Mouse (Mus musculus): ENCODE measurements around the gene Calu. TPM values are rescaled to one million over a fixed set of nuclear protein-coding genes. Genes with fewer than 3 reads are reported as not detected.
"Not testable (repeated sequence)": the region's sequence is repeated elsewhere in the genome, so short reads cannot be mapped to it uniquely, and the experiment has no call there.

Gene Calu
- polyA plus RNA-seq, 1 experiment from 2014 or later = 170 TPM

DNA sequence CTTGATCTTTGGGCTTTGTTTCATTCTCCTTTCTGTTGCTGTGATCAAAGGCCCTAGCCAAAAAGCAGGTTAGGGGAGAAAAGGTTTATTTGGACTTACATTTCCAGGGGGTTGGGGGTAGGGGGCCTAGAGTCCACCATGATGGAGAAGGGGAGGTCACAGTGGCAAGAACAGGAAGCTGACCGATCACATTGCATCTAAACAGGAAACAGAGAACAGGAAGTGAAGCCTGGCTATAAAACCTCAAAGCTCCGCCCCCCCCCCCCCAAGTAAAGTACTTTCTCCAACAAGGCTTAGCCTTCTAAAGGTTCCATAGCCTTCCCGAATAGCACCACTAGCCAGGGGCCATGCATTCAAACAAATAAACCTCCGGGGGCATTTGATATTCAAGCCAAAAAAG, 25.1 kb upstream of the Calu start:
- WGBS = 87% methylated on average over 4 of the region's 4 CpGs
- no peak overlapping the region for H3K9ac ChIP-seq (replicated peaks)
- H3K27ac ChIP-seq (replicated peaks) = no peak overlapping the region
- H3K36me3 ChIP-seq = no peaks in the 10 kb centered on the region
- no peak for ATAC-seq (replicated peaks)
- H3K4me2 ChIP-seq (replicated peaks) = no peak overlapping the region
- no peaks in the 10 kb centered on the region for H3K27me3 ChIP-seq
- H3K4me1 ChIP-seq = no peaks in the 10 kb centered on the region
- no peak overlapping the region for H3K4me3 ChIP-seq
- H3K9me3 ChIP-seq = no peaks in the 10 kb centered on the region

- Histone ChIP-seq H3K4me2 (replicated peaks) (no peak overlapping the region), H3K4me1 (no peaks in the 10 kb centered on the region), H3K36me3 (no peaks in the 10 kb centered on the region), H3K9ac (replicated peaks) (no peak overlapping the region), H3K4me3 (no peak overlapping the region), H3K27me3 (no peaks in the 10 kb centered on the region), H3K9me3 (no peaks in the 10 kb centered on the region), H3K27ac (replicated peaks) (no peak overlapping the region)
- ATAC-seq (replicated peaks) = no peak
- WGBS = 91% methylated on average over 9 of the region's 9 CpGs
Measured at GRCm38 (mm10) chr6:29326961-29327360, 20.9 kb upstream of the Calu start.

DNA sequence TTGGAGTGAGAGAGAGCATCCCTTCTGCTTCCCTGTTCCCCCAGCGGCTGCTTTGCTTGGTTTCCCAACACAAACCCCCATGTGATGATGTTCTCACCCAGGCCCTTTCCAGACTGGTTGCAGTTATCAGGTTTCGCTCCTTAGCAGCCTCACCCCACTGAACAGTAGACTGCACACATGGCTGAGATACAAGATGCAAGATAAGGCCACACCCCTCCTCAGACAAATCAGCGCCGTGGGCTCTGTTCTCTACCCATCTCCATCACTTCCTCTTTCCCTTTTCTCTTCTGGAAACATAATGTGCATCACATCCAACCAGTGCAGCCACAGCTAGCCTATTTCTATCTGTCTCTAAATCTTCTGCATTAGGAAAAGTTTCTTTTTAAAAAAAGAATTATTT, 18.4 kb upstream of the Calu start:
- no peak overlapping the region for H3K4me3 ChIP-seq
- H3K4me1 ChIP-seq = no peaks in the 10 kb centered on the region
- H3K36me3 ChIP-seq = no peaks in the 10 kb centered on the region
- no peak overlapping the region for H3K4me2 ChIP-seq (replicated peaks)
- WGBS = 82% methylated on average over 4 of the region's 4 CpGs
- ATAC-seq (replicated peaks) = no peak
- H3K27ac ChIP-seq (replicated peaks) = no peak overlapping the region
- H3K27me3 ChIP-seq = no peaks in the 10 kb centered on the region
- H3K9me3 ChIP-seq = no peaks in the 10 kb centered on the region
- H3K9ac ChIP-seq (replicated peaks) = no peak overlapping the region

- not testable (repeated sequence) for H3K27ac ChIP-seq (replicated peaks)
Measured at GRCm38 (mm10) chr6:29346512-29346911, 1.4 kb upstream of the Calu start.

GRCm38 (mm10) chr6:29347189-29347588, 680 bp upstream of the Calu start:
- ATAC-seq (replicated peaks) = no peak
- Histone ChIP-seq H3K4me3 (peak overlapping the region; percentile 62), H3K4me1 (peaks cover 28% of the 10 kb centered on the region), H3K9me3 (no peaks in the 10 kb centered on the region), H3K27me3 (no peaks in the 10 kb centered on the region), H3K9ac (replicated peaks) (peak overlapping the region; percentile 68), H3K4me2 (replicated peaks) (peak overlapping the region; percentile 75), H3K36me3 (no peaks in the 10 kb centered on the region), H3K27ac (replicated peaks) (peak overlapping the region; percentile 83)
- WGBS = 36% methylated on average over 7 of the region's 7 CpGs

More at GRCm38 (mm10) chr6:29346512-29346911, 1.4 kb upstream of the Calu start:
- H3K36me3 ChIP-seq; H3K9me3 ChIP-seq; H3K9ac ChIP-seq (replicated peaks); H3K27me3 ChIP-seq; ATAC-seq (replicated peaks); H3K4me3 ChIP-seq; H3K4me2 ChIP-seq (replicated peaks): not testable (repeated sequence)
- peaks cover 28% of the 10 kb centered on the region for H3K4me1 ChIP-seq
- 92% methylated on average over 2 of the region's 2 CpGs for WGBS

DNA sequence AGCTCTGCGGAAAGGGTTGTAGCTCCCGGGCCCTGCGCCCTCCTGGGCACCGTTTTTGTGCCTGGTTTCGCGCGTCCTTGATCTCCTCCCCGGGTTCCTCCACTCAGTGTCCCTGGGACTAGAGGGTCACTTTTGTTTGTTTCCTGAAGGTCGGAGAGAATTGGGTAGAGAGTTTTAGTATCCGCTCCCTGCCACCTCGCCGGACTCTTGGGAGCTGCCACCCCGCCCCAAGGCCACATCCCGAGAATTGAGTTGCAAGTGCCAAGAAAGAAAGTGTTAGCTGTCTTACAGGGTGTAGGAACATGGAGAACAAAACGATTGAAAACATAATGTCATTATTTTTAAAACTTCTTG, 479 bp downstream of the Calu start:
- peak overlapping the region; percentile 69 for H3K4me2 ChIP-seq (replicated peaks)
- H3K9me3 ChIP-seq = no peaks in the 10 kb centered on the region
- H3K4me1 ChIP-seq = peaks cover 35% of the 10 kb centered on the region
- peak overlapping the region; percentile 62 for H3K4me3 ChIP-seq
- no peaks in the 10 kb centered on the region for H3K27me3 ChIP-seq
- under 1% methylated on average over 15 of the region's 15 CpGs for WGBS
- H3K9ac ChIP-seq (replicated peaks) = peak overlapping the region; percentile 67
- ATAC-seq (replicated peaks) = no peak
- peak overlapping the region; percentile 83 for H3K27ac ChIP-seq (replicated peaks)
- no peaks in the 10 kb centered on the region for H3K36me3 ChIP-seq

DNA sequence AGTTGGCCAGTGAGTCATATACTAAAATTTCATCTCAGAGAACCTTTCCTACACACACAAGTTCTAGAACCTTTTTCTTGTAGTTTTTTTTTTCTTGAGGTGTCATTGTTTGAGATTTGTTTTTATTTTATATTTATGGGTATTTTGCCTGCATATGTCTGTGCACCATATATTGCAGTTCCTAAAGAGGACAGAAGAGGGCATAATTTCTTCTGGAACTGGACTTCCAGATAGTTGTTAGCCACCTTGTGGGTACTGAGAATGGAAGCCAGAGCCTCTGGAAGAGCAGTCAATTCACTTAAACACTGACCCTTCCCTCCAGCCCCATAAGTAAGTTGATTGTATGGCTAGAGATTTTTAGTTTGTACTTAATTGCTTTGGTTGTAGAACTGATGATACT, 3.7 kb downstream of the Calu start:
- Histone ChIP-seq H3K9ac (replicated peaks) (no peak overlapping the region), H3K4me1 (peaks cover 37% of the 10 kb centered on the region), H3K9me3 (no peaks in the 10 kb centered on the region), H3K27me3 (no peaks in the 10 kb centered on the region), H3K4me2 (replicated peaks) (no peak overlapping the region), H3K4me3 (no peak overlapping the region), H3K27ac (replicated peaks) (no peak overlapping the region), H3K36me3 (0 out of 2 replicates have a peak, but pooled peaks cover 4% of the 10 kb centered on the region)
- ATAC-seq (replicated peaks) = no peak

DNA sequence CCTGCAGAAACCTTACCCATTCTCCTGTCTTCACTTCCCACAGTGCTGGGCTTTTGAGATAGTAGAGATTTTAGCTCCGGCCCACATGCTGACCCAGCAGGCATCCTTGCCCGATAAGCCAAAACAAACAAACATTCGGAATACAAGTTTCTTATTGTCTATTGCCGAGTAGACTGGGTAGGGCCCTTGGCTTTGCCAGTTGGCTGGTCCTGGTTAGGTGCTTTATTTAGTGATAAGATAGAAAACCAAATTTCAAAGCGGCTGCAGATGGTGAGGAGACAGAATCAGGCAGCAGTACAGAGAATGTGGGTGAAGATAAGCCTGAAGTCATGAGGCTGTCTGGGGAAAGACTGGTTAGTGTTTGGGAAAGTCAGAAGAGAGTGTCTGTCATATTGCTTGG, 4.9 kb downstream of the Calu start:
- no peak for ATAC-seq (replicated peaks)
- Histone ChIP-seq H3K27me3 (no peaks in the 10 kb centered on the region), H3K4me1 (peaks cover 32% of the 10 kb centered on the region), H3K4me3 (no peak overlapping the region), H3K27ac (replicated peaks) (no peak overlapping the region), H3K4me2 (replicated peaks) (no peak overlapping the region), H3K9me3 (no peaks in the 10 kb centered on the region), H3K36me3 (peaks cover 14% of the 10 kb centered on the region; the same call in 1 of the 2 replicates), H3K9ac (replicated peaks) (no peak overlapping the region)
- WGBS = 67% methylated on average over 5 of the region's 5 CpGs

GRCm38 (mm10) chr6:29359386-29359785, 11.5 kb downstream of the Calu start:
- H3K9me3 ChIP-seq = no peaks in the 10 kb centered on the region
- H3K4me2 ChIP-seq (replicated peaks) = no peak overlapping the region
- no peaks in the 10 kb centered on the region for H3K27me3 ChIP-seq
- H3K36me3 ChIP-seq = peaks cover 17% of the 10 kb centered on the region; the same call in 1 of the 2 replicates
- no peak overlapping the region for H3K4me3 ChIP-seq
- ATAC-seq (replicated peaks) = no peak
- H3K9ac ChIP-seq (replicated peaks) = no peak overlapping the region
- 84% methylated on average over 3 of the region's 3 CpGs for WGBS
- H3K27ac ChIP-seq (replicated peaks) = no peak overlapping the region
- peaks cover 27% of the 10 kb centered on the region for H3K4me1 ChIP-seq

- H3K9me3 ChIP-seq = no peaks in the 10 kb centered on the region
- no peak overlapping the region for H3K4me2 ChIP-seq (replicated peaks)
- H3K4me3 ChIP-seq = no peak overlapping the region
- no peak overlapping the region for H3K9ac ChIP-seq (replicated peaks)
- 91% methylated on average over 6 of the region's 6 CpGs for WGBS
- ATAC-seq (replicated peaks) = no peak
- H3K36me3 ChIP-seq = peaks cover 18% of the 10 kb centered on the region; the same call in 1 of the 2 replicates
- no peak overlapping the region for H3K27ac ChIP-seq (replicated peaks)
- no peaks in the 10 kb centered on the region for H3K27me3 ChIP-seq
- H3K4me1 ChIP-seq = peaks cover 27% of the 10 kb centered on the region
Measured at GRCm38 (mm10) chr6:29360211-29360610, 12.3 kb downstream of the Calu start.

- Histone ChIP-seq H3K4me1 (peaks cover 27% of the 10 kb centered on the region), H3K36me3 (peaks cover 23% of the 10 kb centered on the region), H3K4me3 (no peak overlapping the region), H3K27ac (replicated peaks) (peak overlapping the region; percentile 72), H3K4me2 (replicated peaks) (no peak overlapping the region), H3K9me3 (no peaks in the 10 kb centered on the region), H3K27me3 (no peaks in the 10 kb centered on the region), H3K9ac (replicated peaks) (no peak overlapping the region)
- peak; percentile 90 for ATAC-seq (replicated peaks)
- WGBS = 11% methylated on average over 7 of the region's 7 CpGs
Measured at GRCm38 (mm10) chr6:29362246-29363128, 14.6 kb downstream of the Calu start.

DNA sequence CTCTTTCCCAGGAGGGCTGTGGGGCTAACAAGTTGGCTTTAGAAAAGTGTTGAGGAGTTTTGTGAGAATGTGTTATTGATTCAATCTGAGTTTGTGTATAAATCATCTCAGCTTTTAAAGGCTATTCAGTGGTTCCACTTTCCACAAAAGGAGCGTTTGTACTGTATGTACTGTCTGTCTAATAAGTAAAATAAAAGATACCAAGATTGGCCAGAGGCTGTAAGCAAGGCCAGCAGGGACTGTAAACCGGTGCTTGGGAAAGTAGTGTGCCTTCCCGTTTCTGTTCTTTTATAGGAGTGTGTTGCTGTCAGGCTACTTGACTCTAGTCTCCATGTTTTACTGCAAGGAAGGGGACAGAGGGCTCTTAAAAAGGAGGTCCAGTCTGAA, 15.3 kb downstream of the Calu start:
- H3K9ac ChIP-seq (replicated peaks) = no peak overlapping the region
- no peaks in the 10 kb centered on the region for H3K9me3 ChIP-seq
- WGBS = 35% methylated on average over 3 of the region's 3 CpGs
- peaks cover 27% of the 10 kb centered on the region for H3K4me1 ChIP-seq
- ATAC-seq (replicated peaks) = peak; percentile 73; the same call in 1 of the 2 replicates
- H3K4me3 ChIP-seq = no peak overlapping the region
- H3K36me3 ChIP-seq = peaks cover 19% of the 10 kb centered on the region
- H3K27me3 ChIP-seq = no peaks in the 10 kb centered on the region
- H3K4me2 ChIP-seq (replicated peaks) = no peak overlapping the region
- peak overlapping the region; percentile 72 for H3K27ac ChIP-seq (replicated peaks)

GRCm38 (mm10) chr6:29365277-29365676, 17.4 kb downstream of the Calu start:
- no peak overlapping the region for H3K4me2 ChIP-seq (replicated peaks)
- 94% methylated on average over 1 of the region's 1 CpGs for WGBS
- H3K4me1 ChIP-seq = peaks cover 27% of the 10 kb centered on the region
- ATAC-seq (replicated peaks) = no peak
- H3K9me3 ChIP-seq = no peaks in the 10 kb centered on the region
- no peak overlapping the region for H3K27ac ChIP-seq (replicated peaks)
- peaks cover 24% of the 10 kb centered on the region for H3K36me3 ChIP-seq
- H3K27me3 ChIP-seq = no peaks in the 10 kb centered on the region
- H3K9ac ChIP-seq (replicated peaks) = no peak overlapping the region
- H3K4me3 ChIP-seq = no peak overlapping the region
